Mouse (Mus musculus): ENCODE measurements at regions not wholly inside any gene's neighbourhood (a gene's known extent, or its start where the extent isn't known, plus 50 kb on each side); places are given as distances from the start of the nearest gene placed in this dataset.

- no peak for DNase-seq (ENCODE audit: low spot score)
Measured at GRCm38 (mm10) chr6:20833401-20833800, 381.9 kb upstream of the Kcnd2 start.

- DNase-seq (ENCODE audit: low spot score) = peak; percentile 55
Measured at GRCm38 (mm10) chr6:20840149-20840548, 375.2 kb upstream of the Kcnd2 start.
